Mouse (Mus musculus) embryonic fibroblast, embryonic 13.5 days (primary cell): ENCODE results near the gene Maml3.

Experiments
- CTCF ChIP-seq: IDR thresholded peaks from 2 replicates; pipeline ENCODE4 v1.5.1; 2011; ENCODE audit warnings: mild to moderate bottlenecking, control low read depth, low read length, moderate library complexity, borderline replicate concordance; ENCODE audit not compliant: insufficient read depth
- POLR2A ChIP-seq: IDR thresholded peaks from 2 replicates; pipeline ENCODE4 v1.6.1; 2011; ENCODE audit warnings: low read depth, mild to moderate bottlenecking, control low read depth, low read length, moderate library complexity

- no peak for TF ChIP-seq CTCF
- TF ChIP-seq POLR2A, result no peak
Observed at GRCm38 (mm10) chr3:51934531-51935485, 170.1 kb downstream of the Maml3 start.
